Mouse (Mus musculus): ENCODE measurements around the gene Gse1.

Gse1 gene

GRCm38 (mm10) chr8:120498926-120499605, 270.8 kb downstream of the Gse1 start:
- no peak for DNase-seq (ENCODE audit: low spot score)

GRCm38 (mm10) chr8:120500701-120501261, 272.5 kb downstream of the Gse1 start:
- no peak for DNase-seq (ENCODE audit: low spot score)

GRCm38 (mm10) chr8:120501426-120501825, 273.2 kb downstream of the Gse1 start:
- no peak for DNase-seq (ENCODE audit: low spot score)

GRCm38 (mm10) chr8:120502428-120502827, 274.2 kb downstream of the Gse1 start:
- DNase-seq (ENCODE audit: low spot score), result no peak

GRCm38 (mm10) chr8:120504251-120505081, 276.2 kb downstream of the Gse1 start:
- no peak for DNase-seq (ENCODE audit: low spot score)

- DNase-seq (ENCODE audit: low spot score), result no peak
Observed at GRCm38 (mm10) chr8:120505082-120505511, 276.8 kb downstream of the Gse1 start.

GRCm38 (mm10) chr8:120505619-120506310, 277.5 kb downstream of the Gse1 start:
- no peak for DNase-seq (ENCODE audit: low spot score)

- no peak for DNase-seq (ENCODE audit: low spot score)
Observed at GRCm38 (mm10) chr8:120506562-120506961, 278.3 kb downstream of the Gse1 start.

GRCm38 (mm10) chr8:120507290-120507689, 279.0 kb downstream of the Gse1 start:
- no peak for DNase-seq (ENCODE audit: low spot score)

- no peak for DNase-seq (ENCODE audit: low spot score)
Observed at GRCm38 (mm10) chr8:120509136-120510034, 281.1 kb downstream of the Gse1 start.

- DNase-seq (ENCODE audit: low spot score), result no peak
Observed at GRCm38 (mm10) chr8:120510035-120510416, 281.8 kb downstream of the Gse1 start.

GRCm38 (mm10) chr8:120510863-120511457, 282.7 kb downstream of the Gse1 start:
- no peak for DNase-seq (ENCODE audit: low spot score)

GRCm38 (mm10) chr8:120511737-120512136, 283.5 kb downstream of the Gse1 start:
- DNase-seq (ENCODE audit: low spot score), result no peak

GRCm38 (mm10) chr8:120512326-120512725, 284.1 kb downstream of the Gse1 start:
- DNase-seq (ENCODE audit: low spot score), result no peak

GRCm38 (mm10) chr8:120513145-120513544, 284.9 kb downstream of the Gse1 start:
- DNase-seq (ENCODE audit: low spot score), result no peak

GRCm38 (mm10) chr8:120513638-120514461, 285.6 kb downstream of the Gse1 start:
- DNase-seq (ENCODE audit: low spot score), result no peak

- no peak for DNase-seq (ENCODE audit: low spot score)
Observed at GRCm38 (mm10) chr8:120515214-120515613, 287.0 kb downstream of the Gse1 start.

- DNase-seq (ENCODE audit: low spot score), result no peak
Observed at GRCm38 (mm10) chr8:120515650-120516049, 287.4 kb downstream of the Gse1 start.

GRCm38 (mm10) chr8:120516182-120516755, 288.0 kb downstream of the Gse1 start:
- no peak for DNase-seq (ENCODE audit: low spot score)
